Mouse (Mus musculus) kidney, adult 2 months (tissue): ENCODE results near the gene Mreg.

ENCODE experiments used
- CTCF ChIP-seq: fragments of 200-500 bp; conservative IDR thresholded peaks from 2 replicates; pipeline ENCODE4 v1.5.1; 2011; ENCODE audit warnings: low read depth, mild to moderate bottlenecking, control low read depth, low read length, moderate library complexity, mixed read lengths; ENCODE audit not compliant: insufficient read depth, insufficient read length
- POLR2A ChIP-seq: fragments of 200-500 bp; IDR thresholded peaks from one replicate; pipeline ENCODE4 v1.6.1; 2011; ENCODE audit warnings: low read depth, low read length, control low read depth

DNA sequence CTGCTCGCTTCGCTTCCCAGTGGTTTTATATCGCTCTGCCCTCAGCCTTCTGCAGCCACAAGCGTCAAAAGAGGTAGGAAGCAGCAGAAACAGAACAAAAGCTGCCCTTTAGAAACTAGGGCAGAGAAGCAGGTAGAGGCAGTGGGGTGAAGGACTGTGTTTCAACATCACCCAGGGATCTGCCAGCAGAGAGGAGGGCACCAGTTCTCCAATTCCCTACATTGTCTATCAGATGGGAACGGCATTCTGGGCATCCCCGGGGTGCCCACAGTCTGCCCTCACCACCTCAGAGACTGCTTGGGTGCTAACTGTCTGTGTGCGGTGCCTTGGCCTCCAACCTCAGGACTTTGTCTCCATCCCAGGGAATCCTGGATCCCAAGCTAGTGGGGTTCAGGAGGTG is 32.2 kb downstream of the Mreg start:
- TF ChIP-seq POLR2A (no peak), CTCF (no peak)
